Mouse (Mus musculus): Measurements from ENCODE around the gene Gde1.
A peak's percentile ranks its signal among the peaks of the same experiment; 100 is the strongest.

Gene Gde1

DNA sequence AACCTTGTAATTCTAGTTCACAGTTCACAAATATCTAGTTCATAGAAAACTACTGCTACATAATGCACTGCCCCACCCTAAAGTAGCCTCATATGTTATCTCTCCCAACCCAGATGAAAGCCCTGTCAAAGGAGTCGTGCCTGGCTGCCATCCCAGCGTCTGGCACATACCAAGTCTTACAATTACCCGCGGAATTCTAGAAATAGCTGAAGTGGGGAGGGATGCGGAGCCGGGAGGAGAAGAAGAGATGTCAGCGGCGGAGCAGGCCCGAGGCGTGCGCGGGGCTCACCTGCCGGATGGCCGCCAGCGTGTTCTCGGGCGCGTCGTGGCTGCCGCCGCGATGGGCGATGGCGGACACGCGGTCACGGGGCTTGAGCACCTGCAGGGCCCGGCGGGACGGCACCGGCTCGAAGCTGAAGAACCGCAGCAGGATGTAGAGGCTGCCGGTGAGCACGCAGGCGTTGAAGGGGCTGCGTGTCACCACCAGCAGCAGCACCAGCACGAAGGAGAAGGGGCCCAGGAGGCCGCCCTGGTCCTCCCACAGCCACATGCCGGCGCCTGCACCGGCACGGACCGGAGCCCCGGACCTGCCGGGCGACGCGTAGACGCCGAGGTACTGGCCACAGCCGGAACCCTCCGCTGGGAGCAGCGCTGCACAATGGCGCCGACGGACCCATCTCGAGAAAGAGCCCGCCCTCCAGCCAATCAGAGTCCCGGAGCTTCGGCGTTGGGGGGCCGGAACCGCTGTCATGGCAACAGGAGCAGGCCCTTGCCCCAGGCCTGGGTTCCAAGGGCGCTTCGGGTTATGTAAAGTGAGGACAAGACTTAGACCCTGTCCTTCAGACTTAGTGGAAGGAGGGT, at the start of gene Gde1:
TSS of gene Gde1 (minus strand) at position 678 of the 861 bp plus-strand sequence.
- DNase-seq (ENCODE audit: low read depth, low spot score): peak; percentile 76

DNA sequence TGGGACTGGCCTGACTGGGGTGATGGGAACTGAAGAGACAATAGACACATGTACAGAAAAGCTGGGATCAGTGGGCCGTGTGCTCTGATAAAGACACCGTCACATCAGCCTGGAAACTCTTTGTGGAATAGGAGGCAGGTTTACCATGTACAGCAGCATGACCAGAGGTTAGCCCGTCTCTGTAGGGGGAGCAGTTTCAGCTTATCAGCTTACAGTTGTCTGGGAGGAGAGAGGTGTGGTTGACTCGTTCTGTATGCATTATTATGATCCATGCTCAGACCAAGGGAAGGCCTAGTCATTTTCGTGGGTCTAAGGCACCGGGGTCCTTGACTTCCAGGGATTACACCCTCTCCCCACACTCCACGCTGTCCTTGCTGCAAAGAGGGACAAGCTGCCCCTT, 46.0 kb upstream of the Gde1 start:
- DNase-seq (ENCODE audit: low read depth, low spot score): no peak

DNA sequence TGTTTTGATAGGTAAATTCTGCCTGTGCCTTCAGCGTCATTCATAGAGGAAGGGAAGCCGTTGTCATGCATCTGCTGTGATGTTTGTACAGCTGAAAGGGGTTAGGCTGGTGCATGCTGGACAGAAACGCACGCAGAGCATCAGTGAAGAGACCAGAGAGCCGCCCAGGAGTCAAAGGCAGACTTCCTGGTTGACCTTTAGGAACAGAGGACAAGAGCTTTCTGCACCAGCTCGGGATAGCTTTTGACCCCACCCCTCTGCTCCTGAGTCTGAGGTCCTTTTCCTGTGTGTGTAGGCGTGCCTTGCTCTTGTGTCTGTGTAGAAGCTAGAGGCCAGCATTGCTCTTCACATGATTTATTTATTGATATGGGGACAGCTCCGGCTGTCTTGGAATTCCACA, 44.1 kb upstream of the Gde1 start:
- DNase-seq (ENCODE audit: low read depth, low spot score): no peak

DNA sequence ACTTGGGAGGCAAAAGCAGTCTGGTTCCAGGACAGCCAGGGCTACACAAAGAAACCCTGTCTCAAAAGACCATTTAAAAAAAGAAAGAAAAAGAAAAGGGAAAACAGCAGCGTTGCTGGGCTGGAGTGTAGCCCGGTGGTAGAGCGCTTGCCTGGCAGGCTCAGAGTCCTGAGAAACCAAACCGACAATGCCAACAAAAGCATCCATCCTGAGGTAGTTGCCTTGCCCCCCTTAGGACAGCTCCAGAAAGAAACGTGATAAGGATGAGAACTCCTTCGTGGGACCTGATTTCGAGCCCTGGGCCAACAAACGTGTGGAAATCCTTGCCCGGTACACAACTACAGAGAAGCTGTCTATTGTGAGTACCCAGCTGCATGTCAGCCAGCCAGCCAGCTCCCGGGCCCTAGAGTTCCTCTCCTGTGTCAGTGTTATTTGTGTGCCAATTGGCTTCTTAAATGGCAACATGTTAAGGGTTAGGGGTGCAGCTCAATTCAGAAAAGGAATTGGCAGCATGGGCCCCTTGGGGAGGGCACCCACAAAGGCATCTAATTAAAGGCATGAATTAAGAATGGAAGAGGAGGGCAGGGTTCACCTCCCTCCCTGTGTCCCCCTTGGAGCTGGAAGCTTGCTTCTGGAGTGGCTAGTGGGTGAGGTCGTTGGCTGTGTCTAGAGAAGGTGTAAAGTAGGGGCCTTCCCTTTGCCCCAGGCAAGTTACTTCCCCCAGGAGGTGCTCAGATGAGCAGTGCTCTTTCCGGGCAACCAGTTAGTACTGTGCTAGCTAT, 42.5 kb upstream of the Gde1 start:
- DNase-seq (ENCODE audit: low read depth, low spot score): no peak

DNA sequence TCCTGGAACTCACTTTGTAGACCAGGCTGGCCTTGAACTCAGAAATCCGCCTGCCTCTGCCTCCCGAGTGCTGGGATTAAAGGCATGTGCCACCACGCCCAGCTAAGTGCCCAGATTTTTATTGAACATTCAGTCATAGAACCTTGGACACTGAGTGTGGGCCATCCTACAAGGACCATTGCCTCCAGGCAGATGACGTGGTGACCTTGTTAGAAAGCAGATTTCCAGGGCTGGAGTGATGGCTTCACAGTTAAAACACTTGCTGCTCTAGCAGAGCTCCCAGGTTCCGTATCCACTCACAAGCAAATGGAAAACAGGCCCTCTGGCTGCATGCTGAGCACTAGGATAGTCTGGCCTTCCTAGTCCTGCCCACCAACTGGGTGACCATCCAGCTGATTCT, 39.2 kb upstream of the Gde1 start:
- DNase-seq (ENCODE audit: low read depth, low spot score): no peak

DNA sequence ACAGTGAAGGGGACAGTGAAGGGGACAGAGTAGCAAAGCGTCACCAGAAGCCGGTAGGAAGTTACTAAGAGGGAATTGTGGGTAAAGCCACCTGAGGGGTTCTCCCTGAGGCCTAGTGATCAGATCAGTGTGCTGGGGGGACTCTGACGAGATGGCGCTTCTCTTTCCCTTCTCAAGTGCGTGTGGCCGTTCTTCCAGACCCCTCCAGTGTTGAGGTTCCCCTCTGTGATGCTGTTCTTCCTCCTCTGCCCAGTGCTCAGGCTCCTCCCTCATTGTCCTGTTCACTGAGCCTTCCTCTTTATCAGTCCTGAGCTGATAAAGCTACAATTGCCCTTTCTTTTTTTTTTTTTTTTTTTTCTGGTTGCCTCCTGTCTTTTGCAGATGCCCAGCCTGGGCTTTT, 36.7 kb upstream of the Gde1 start:
- DNase-seq (ENCODE audit: low read depth, low spot score): no peak

DNA sequence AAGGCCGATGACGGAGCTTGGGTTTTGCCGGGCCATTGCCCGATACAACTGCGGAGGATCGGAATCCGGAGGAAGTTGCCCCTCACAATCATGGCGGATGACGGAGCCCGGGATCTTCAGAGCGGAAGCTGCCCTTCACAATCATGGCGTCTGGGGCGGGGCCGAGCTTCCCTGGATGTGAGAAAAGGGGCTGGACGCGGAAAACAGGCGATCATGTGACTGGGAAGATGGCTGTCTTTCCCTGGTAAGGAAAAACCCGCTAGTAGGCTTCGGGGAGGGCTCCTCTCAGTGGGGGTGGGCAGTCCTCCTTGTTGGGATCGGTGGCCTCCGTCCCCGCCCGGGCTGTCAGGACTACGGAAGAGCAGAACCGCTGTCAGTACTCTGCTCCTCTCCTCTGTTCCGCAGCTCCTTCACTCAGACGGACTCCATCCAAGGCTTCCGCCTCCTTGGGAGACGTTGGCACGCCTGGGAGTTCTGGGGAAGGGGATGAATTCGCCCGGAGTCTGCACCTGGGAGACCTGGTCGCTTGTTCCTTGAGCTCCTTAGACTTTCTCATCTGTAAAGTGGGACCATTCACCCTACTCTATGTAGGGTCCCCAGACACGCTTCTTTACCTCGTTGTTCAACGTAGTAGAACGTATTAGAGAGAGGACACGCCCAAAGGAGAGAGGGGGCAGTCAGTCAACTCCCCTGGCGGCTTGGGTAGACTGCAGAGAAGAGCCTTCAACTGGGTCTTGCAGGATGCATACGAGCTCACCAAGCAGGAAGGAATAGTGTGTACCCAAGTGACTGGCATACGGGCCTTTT, 35.2 kb upstream of the Gde1 start:
- peak; percentile 95 for DNase-seq (ENCODE audit: low read depth, low spot score)

DNA sequence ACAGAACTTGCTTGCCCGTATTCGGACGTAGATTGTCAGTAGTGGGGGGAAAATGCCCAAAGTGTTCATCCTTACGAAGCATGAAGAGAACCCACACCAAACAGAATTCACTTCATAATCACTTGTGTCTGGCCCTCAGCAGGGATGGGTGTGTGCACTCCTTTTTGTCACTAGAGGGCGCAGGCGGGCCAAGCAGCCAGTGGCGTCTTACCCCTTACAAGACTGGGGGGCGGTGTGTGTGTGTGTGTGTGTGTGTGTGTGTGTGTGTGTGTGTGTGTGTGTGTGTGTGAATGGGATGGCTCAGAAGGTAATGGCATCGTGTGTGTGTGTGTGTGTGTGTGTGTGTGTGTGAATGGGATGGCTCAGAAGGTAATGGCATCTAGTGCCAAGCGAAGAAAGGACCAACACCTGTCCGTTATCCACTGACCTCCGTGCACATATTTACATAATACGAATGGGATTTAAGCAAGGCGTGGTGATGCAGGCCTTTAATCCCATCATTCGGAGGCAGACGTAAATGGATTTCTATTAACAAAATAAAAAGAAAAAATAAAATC, 34.5 kb upstream of the Gde1 start, which contains the start of gene Vps35l:
TSS of gene Vps35l (plus strand) at position 252 of the 557 bp plus-strand sequence.
- DNase-seq (ENCODE audit: low read depth, low spot score): peak; percentile 69

DNA sequence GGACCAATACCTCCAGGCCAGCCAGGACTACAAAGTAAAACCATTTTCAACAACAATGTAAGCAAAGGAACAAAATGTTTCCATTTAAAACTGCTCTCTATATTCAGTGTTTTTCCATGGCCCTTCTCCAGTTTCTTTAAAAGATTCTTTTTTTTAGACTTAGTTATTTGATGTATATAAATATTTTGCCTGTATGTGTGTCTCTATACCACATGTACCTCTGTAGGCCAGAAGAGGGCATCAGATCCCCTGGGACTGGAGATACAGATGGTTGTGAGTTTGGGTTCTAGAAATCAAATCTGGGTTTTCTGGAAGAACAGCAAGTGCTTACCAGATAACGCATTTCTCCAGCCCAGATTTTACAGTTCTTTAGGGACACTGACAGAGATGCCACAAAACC, 33.2 kb upstream of the Gde1 start:
- no peak for DNase-seq (ENCODE audit: low read depth, low spot score)

DNA sequence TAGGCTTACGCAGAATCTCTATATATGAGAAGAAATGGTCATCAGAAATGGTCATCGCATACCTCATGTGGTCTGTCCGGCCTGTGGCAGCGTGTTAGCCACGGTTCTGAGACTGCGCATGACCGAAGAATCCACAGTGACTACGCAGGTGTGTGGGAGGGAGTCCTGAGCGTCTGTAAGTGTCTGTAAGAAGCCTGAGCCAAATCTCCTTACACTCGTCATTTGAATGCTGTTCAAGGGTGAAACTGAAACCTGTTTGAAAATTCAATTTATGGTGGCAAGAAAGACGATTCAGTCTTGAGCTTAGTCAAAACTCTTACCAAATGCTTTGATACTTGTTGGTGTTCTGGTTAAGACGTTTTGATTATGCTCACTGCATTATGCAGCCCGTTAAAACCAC, 27.6 kb upstream of the Gde1 start:
- no peak for DNase-seq (ENCODE audit: low read depth, low spot score)

DNA sequence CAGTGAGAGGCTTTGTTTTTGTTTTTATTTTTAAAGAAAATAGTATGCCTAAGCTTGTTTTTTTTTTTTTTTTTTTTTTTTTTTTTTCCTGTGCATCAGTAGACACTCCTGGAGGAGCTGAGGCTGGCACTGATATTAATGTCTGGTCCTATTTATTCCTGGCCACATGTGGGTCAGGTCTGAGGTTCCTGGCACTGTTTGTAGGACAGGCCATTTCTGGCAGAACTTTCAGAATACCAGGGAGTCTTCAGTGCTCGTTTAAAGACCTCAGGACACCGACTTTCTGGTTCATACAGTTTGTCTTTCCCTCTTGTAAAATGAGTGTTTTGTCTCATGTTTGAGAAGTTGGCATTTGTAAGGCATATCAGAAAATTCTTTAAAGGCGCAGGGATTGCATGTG, 26.2 kb upstream of the Gde1 start:
- DNase-seq (ENCODE audit: low read depth, low spot score): no peak

DNA sequence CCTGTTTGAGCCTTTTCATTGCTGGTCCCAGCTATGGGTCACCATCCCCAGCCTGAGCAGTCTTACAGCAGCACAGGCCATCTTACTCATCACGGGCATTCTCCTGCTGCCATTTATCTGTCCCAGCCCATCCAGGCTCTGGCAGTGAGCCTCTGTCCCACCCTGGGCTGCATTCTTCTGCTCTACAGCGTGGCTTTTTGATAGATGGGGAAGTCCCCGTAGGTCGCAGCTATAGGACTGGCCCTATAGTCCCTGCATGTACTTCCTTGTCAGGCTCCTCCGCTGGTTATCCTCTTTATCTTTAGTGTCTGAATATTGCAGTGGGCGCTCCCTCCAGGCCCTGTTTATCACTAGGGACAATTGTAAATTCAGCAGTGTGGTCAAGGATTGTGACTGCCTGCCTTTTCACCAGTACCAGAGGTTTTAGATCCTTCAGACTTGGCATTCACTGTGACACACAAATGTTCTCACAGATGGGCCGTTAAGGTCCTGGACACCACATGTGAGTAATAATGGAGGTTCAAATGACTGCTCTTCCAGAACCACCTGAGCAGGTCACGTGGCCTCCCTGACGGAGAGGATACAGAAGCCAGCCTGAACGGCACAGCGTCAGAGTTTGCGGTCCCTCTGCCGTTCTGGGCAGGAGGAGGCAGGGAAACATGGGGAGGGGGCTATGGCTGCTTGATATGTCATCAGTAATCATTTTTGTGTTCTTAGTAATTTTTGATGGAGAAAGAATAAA, 23.4 kb upstream of the Gde1 start:
- DNase-seq (ENCODE audit: low read depth, low spot score): no peak

DNA sequence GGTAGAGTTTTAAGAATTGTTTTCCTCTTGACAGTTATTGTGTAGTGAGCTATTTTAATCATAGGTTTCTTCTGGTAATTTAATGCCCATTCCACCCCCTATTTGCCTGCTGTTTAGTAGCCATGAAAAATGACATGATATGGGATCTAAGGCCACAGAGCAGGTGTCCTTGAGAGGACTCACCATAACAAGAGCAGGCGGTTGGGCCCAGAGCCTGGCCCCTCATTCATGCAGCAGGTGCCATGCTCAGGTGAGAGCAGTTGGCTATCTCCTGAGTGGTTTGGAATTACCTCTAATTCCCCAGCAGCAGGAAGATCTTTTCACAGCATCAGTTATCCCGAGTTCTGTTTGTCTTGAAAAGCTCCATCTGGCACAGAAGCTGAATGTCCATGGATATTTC, 19.9 kb upstream of the Gde1 start:
- no peak for DNase-seq (ENCODE audit: low read depth, low spot score)

DNA sequence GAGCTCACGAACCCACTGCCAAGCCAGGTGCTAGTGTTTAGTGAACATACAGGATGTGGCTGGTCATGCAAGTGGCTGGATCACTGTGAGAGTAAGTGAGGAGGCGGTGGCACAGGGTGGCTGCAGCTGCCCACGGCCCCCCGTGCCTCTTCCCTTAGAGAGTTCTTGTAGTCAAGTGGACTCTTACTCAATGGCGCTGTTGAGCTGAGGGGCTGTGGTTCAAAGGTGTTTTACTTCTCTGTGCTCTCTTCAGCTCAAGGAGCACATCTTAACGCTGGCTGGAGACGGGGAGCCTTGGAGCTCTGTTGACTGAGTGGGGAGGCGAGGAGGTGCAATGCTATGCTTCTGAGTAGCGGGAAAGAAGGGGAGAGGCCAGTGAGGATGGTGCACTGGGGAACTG, 18.3 kb upstream of the Gde1 start:
- DNase-seq (ENCODE audit: low read depth, low spot score): no peak

DNA sequence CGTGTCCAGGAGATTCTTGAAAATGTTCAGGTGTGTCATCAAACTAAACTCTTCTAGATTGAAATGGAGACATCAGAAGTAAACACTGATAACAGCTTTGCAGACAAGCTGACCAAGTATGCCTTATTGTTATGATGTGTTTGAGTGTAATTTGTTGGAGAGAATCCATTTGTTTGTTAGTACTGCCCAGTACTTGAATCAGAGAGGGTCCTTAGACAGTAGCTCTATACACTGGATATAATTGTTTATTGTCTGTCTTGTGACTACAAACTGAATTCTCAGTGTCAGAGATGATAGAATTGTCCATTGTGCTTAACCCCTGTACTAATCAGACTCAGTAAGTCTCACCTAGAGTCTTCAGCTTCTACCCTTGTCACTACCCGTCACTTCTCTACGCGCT, 12.5 kb upstream of the Gde1 start:
- DNase-seq (ENCODE audit: low read depth, low spot score): no peak

DNA sequence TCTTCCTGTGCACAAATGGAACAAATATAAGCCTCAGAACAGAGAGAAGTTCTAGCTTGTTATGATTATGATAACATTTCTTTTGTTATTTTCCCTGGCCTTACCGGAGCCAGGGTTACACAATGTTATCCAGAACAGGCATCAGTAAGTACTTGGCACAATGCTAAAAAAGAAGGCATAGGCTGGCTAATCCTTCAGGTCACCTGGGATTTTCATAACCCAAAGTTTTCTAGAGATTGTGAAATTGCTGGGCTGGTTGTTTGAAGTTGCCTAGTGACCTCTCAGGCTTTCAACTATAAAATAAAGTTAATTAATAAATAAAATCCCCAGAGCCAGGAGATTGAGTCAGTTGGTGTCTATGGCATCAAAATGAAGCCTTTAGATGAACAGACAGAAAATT, 9.3 kb upstream of the Gde1 start:
- no peak for DNase-seq (ENCODE audit: low read depth, low spot score)

DNA sequence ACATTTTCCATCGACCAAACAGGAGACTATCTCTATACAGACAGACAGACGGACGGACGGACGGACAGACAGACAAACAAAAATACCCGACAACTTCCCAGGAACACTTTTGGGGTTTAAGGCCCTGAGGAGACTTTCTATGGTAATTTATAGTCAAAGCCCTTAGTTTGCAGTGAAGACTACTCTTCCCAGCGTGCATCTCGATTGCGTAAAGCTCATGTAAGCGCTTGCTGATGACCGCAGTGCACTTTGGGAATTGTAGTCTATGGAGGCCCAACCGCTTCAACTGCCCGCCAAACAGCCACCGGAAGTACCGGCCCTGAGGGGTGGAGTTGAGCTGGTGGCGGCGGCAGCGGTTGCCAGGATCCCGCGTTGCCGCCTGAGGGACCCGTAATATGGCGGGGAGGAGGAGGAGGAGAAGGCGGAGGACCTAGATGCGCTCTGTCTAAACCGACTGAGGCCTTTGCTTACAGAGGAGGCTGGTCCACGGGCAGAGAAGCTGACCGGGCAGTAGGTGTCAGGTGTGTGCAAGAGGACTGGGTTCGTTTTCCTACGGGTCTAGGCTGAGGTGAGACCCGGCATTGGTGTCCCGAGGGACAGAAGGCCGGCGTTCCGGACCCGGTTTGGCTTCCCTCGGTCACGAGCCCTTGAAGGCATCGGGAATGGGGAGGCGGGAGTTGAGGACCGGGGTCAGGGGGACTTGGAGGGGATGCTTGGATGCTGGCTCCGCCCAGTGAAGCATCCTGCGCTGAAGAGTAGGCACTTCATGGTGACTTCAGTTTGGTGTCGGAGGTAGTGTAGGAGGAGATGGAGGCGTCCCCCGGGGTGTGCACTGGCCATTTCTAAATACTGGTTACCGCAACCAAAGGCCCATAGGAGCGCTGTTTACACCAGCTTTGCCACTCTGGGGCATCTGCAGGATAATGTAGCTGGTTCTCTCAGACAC, 6.9 kb upstream of the Gde1 start, which contains the start of gene Ccp110:
TSS of gene Ccp110 (plus strand) at position 325 of the 946 bp plus-strand sequence.
- DNase-seq (ENCODE audit: low read depth, low spot score): peak; percentile 90

DNA sequence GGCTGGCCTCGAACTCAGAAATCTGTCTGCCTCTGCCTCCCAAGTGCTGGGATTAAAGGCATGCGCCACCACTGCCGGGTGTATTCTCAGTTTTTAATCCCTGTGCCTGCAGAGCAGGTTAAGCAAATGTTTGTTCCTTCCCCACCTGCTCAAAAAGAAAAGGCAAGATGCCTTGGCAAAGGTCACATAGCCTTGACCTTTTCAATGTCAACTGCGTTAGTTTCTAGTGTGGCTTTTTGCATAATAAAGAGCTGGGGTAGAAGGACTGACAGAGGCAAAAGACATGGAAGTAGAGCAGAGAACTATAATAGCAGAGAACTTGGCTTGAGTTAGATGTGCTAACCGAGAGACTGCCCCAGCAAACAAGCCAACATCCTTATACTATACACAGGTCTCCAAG, 5.2 kb upstream of the Gde1 start:
- DNase-seq (ENCODE audit: low read depth, low spot score): no peak

DNA sequence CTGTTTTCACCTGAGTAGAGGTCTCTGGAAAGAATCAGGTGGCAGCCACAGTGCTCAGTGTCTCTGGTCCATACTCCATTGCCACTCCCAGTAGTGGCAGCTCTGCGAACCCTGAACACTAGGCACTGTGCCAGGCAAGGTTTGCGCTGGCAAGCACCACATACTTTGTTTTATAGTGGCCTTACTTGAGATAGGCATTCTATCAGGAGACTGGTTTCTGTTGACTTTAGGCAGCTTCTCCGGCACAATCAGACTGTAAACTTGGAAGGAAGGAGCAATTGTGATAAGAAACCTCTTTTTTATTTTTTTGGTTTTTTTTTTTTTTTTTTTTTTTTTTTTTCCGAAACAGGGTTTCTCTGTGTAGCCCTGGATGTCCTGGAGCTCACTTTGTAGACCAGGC, 2.4 kb upstream of the Gde1 start:
- no peak for DNase-seq (ENCODE audit: low read depth, low spot score)

DNA sequence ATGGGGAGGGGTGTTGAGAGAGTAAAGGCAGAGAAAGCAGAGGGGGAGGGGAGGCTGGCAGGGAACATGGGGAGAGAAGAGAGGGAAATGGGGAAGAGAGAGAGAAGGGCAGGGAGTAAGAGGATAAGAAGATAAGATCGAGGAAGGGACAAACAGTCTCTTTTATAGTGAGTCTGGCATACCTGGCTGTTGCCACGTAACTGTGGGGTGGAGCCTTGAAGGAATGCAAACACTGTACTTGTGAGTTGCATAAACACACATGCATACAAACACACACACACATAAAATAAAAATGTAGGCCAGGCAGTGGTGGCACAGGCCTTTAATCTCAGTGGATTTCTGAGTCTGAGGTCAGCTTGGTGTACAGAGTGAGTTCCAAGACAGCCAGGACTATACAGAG, 1.6 kb upstream of the Gde1 start:
- no peak for DNase-seq (ENCODE audit: low read depth, low spot score)

Measured in embryo, embryonic 11.5 days (tissue).